8 mouse cellular contexts compared by ENCODE assay signal in the genomic region with DNA sequence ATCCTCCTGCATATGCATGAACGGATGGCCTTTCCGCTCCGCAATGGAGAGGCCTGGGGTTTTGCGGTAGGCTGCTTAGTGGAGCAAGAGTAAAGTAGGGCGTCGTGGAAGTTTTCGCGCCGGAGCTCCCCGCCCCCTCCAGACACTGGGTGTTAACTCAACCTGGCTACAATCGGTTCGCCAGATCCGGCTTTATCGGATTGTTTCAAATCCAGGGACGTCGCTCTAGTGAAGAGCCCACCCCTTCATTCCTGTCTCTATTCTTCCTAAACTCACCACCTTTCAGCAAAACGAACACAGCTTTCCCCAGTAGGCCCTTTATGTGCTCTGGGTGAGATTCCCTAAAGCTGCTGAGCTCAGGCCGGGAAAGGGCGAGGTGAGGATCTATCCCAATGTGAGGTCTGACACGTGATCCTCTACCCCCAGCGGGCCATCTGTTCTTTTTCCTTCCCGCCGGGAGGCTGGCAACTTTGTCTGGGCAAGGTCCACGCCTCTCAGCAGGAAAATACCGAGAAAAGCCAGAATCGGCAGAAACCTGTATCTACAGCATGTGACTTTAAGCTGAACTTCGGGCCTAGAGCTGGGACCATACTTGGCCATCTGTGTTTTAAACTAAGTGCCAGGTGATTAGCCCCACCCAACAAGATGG. TPM values are rescaled to one million over a fixed set of nuclear protein-coding genes. Genes with fewer than 3 reads are reported as not detected.
DNase-seq lines count a peak whose midpoint lies in the region; ATAC-seq and TF ChIP-seq lines count a peak whose summit lies in the region.

No protein-coding gene starts in this region.

- peak overlapping the region; percentile 97 for H3K27ac ChIP-seq in intestine, postnatal 0 days (ENCODE audit: low read depth, low read length)
- no peak overlapping the region for H3K27ac ChIP-seq in liver, embryonic 15.5 days (replicated peaks)
- H3K27ac ChIP-seq in neural tube, embryonic 14.5 days (ENCODE audit: low read depth, low read length) = no peak overlapping the region

- H3K4me1 ChIP-seq in intestine, postnatal 0 days (replicated peaks; ENCODE audit: control insufficient read depth, insufficient read depth, low read length) = 0 out of 2 replicates have a peak, but pooled peaks cover 7% of the 10 kb centered on the region
- H3K4me1 ChIP-seq in liver, embryonic 15.5 days (replicated peaks) = peaks cover 44% of the 10 kb centered on the region
- peaks cover 20% of the 10 kb centered on the region for H3K4me1 ChIP-seq in neural tube, embryonic 14.5 days (ENCODE audit: control insufficient read depth, insufficient read depth, low read length)

- H3K79me2 ChIP-seq in C2C12 (ENCODE audit: control insufficient read depth, insufficient read depth) = no peaks in the 10 kb centered on the region

- H3K9me3 ChIP-seq in intestine, postnatal 0 days (ENCODE audit: control insufficient read depth) = no peaks in the 10 kb centered on the region
- no peaks in the 10 kb centered on the region for H3K9me3 ChIP-seq in liver, embryonic 15.5 days (replicated peaks)
- H3K9me3 ChIP-seq in neural tube, embryonic 14.5 days (ENCODE audit: control insufficient read depth, low read length) = no peaks in the 10 kb centered on the region

- ATAC-seq in intestine, postnatal 0 days = peak; percentile 15
- no peak for ATAC-seq in liver, embryonic 15.5 days (ENCODE audit: insufficient read depth)
- ATAC-seq in neural tube, embryonic 14.5 days (ENCODE audit: low read depth) = no peak

- DNase-seq in ZHBTc4 (ENCODE audit: low read depth, low spot score) = peak; percentile 97
- peak; percentile 58 for DNase-seq in embryo, embryonic 10 days (ENCODE audit: low spot score)
- DNase-seq in heart, adult 18-20 months = peak; percentile 88 to 90
- no peak for DNase-seq in layer of hippocampus, adult 9-11 months

- H3K9ac ChIP-seq in intestine, postnatal 0 days (ENCODE audit: low read depth, low read length) = peak overlapping the region; percentile 57
- H3K9ac ChIP-seq in liver, embryonic 15.5 days = no peak overlapping the region
- no peak overlapping the region for H3K9ac ChIP-seq in neural tube, embryonic 14.5 days (replicated peaks; ENCODE audit: low read depth, low read length)

- H3K4me2 ChIP-seq in intestine, postnatal 0 days (replicated peaks; ENCODE audit: low read depth) = peak overlapping the region; percentile 79
- H3K4me2 ChIP-seq in liver, embryonic 15.5 days = peak overlapping the region; percentile 80
- peak overlapping the region; percentile 97 for H3K4me2 ChIP-seq in neural tube, embryonic 14.5 days (ENCODE audit: low read depth, low read length)

- peak overlapping the region; percentile 70 for H3ac ChIP-seq in C2C12 (ENCODE audit: control insufficient read depth, insufficient read length, low read depth)

- H3K79me3 ChIP-seq in C2C12 (ENCODE audit: low read depth) = no peaks in the 10 kb centered on the region

- H3K4me3 ChIP-seq in C2C12 (ENCODE audit: insufficient read depth, poor library complexity, severe bottlenecking) = peak overlapping the region; percentile 18
- 0 out of 2 replicates have a peak overlapping the region, but pooled peaks have one; percentile 32 for H3K4me3 ChIP-seq in intestine, postnatal 0 days (ENCODE audit: low read depth, low read length)
- H3K4me3 ChIP-seq in liver, embryonic 15.5 days (replicated peaks) = peak overlapping the region; percentile 51
- peak overlapping the region; percentile 32 for H3K4me3 ChIP-seq in neural tube, embryonic 14.5 days (ENCODE audit: low read depth, low read length)

- no peaks in the 10 kb centered on the region for H3K36me3 ChIP-seq in C2C12 (ENCODE audit: control insufficient read depth, insufficient read depth)
- H3K36me3 ChIP-seq in intestine, postnatal 0 days (ENCODE audit: control insufficient read depth, insufficient read depth) = no peaks in the 10 kb centered on the region
- H3K36me3 ChIP-seq in liver, embryonic 15.5 days (replicated peaks) = no peaks in the 10 kb centered on the region
- H3K36me3 ChIP-seq in neural tube, embryonic 14.5 days (ENCODE audit: control insufficient read depth, insufficient read depth, low read length) = no peaks in the 10 kb centered on the region

- WGBS in intestine, postnatal 0 days = 6% methylated on average over 27 of the region's 27 CpGs
- WGBS in liver, embryonic 15.5 days (ENCODE audit: insufficient replicate concordance) = 12% methylated on average over 27 of the region's 27 CpGs
- 1% methylated on average over 27 of the region's 27 CpGs for WGBS in neural tube, embryonic 14.5 days

- TF ChIP-seq CTCF in C2C12 (IDR thresholded peaks at IDR 0.05; ENCODE audit: control insufficient read depth, insufficient read depth, insufficient read length) = no peak
- TF ChIP-seq CTCF in intestine, postnatal 0 days (IDR thresholded peaks at IDR 0.05; ENCODE audit: low read depth) = no peak

- no peaks in the 10 kb centered on the region for H3K27me3 ChIP-seq in C2C12 (ENCODE audit: control insufficient read depth, insufficient read depth, insufficient read length)
- H3K27me3 ChIP-seq in intestine, postnatal 0 days (replicated peaks; ENCODE audit: control insufficient read depth, insufficient read depth, low read length) = no peaks in the 10 kb centered on the region
- peaks cover 70% of the 10 kb centered on the region for H3K27me3 ChIP-seq in liver, embryonic 15.5 days
- peaks cover 18% of the 10 kb centered on the region for H3K27me3 ChIP-seq in neural tube, embryonic 14.5 days (ENCODE audit: control insufficient read depth, insufficient read depth, low read length)

TF ChIP-seq in C2C12, 6 proteins besides CTCF, POLR2A, EP300 and RAD21:
- TF ChIP-seq USF1 (IDR thresholded peaks at IDR 0.05; ENCODE audit: low read depth) = peak; percentile 69
- TF ChIP-seq CEBPB (IDR thresholded peaks at IDR 0.05; ENCODE audit: low read depth) = no peak
- TF ChIP-seq MAX (IDR thresholded peaks at IDR 0.05) = peak; percentile 47

RNA-seq across cellular contexts. Expression of a gene that starts 4.7 kb away (rescaled TPM):
- 2.5 TPM for polyA plus RNA-seq in C2C12 (2012; fragmentation: generic; extraction: Trizol)
- total RNA-seq in heart, adult 18-20 months (2021) = 100 to 1,000 TPM in 1 of 2 experiments, 10 to 100 TPM in 1; 98.5 to 136 TPM
- polyA plus RNA-seq in intestine, postnatal 0 days (2015; fragmentation: Nextera tagmentation; extraction: Ambion mirVana) = 12.1 and 15.3 TPM in 2 replicates
- 1.1 and 1.3 TPM in 2 replicates for polyA plus RNA-seq in liver, embryonic 15.5 days (2015; fragmentation: Nextera tagmentation; extraction: Ambion mirVana)
- 2.2 and 2.8 TPM in 2 replicates for polyA plus RNA-seq in neural tube, embryonic 14.5 days (2014; fragmentation: Nextera tagmentation; extraction: Ambion mirVana)
